Mouse (Mus musculus) E14TG2a.4 (cell line): ENCODE measurements at regions not wholly inside any gene's neighbourhood (a gene's known extent, or its start where the extent isn't known, plus 50 kb on each side); places are given as distances from the start of the nearest gene placed in this dataset.

Experiments
- H3K27me3 ChIP-seq: 2 replicates; pipeline ENCODE4 v1.6.1; 2014; ENCODE audit warnings: low read length, control low read depth; ENCODE audit not compliant: insufficient read depth
- H3K36me3 ChIP-seq: 2 replicates; pipeline ENCODE4 v1.6.1; 2014; ENCODE audit warnings: low read length, control low read depth; ENCODE audit not compliant: insufficient read depth
- H3K4me1 ChIP-seq: replicated peaks from 2 replicates; pipeline ENCODE4 v1.6.1; 2014; ENCODE audit warnings: low read depth, low read length, control low read depth
- H3K4me3 ChIP-seq: replicated peaks from 2 replicates; pipeline ENCODE4 v1.5.1; 2014; ENCODE audit warnings: mild to moderate bottlenecking, low read length
- H3K9me3 ChIP-seq: 2 replicates; pipeline ENCODE4 v1.6.1; 2014; ENCODE audit warnings: low read length, control low read depth
- CTCF ChIP-seq: conservative IDR thresholded peaks from 2 replicates; pipeline ENCODE4 v1.5.1; 2014; ENCODE audit warnings: low read length
- NANOG ChIP-seq: IDR thresholded peaks from 2 replicates; pipeline ENCODE4 v1.6.1; 2014; ENCODE audit warnings: borderline replicate concordance, low read length, mixed read lengths
- POU5F1 ChIP-seq: IDR thresholded peaks from 2 replicates; pipeline ENCODE4 v1.6.1; 2014; ENCODE audit warnings: low read length, borderline replicate concordance

- 0 out of 2 replicates have a peak, but pooled peaks cover 2% of the 10 kb centered on the region for H3K9me3 ChIP-seq
- H3K36me3 ChIP-seq = no peaks in the 10 kb centered on the region
- H3K27me3 ChIP-seq = peaks cover 10% of the 10 kb centered on the region; the same call in 1 of the 2 replicates
- peak overlapping the region; percentile 64 for H3K4me3 ChIP-seq
- TF ChIP-seq CTCF (no peak), NANOG (peak; percentile 53; the same call in 1 of the 2 replicates), POU5F1 (no peak)
- H3K4me1 ChIP-seq = peaks cover 30% of the 10 kb centered on the region
Observed at GRCm38 (mm10) chr13:111979428-111980204, 170.8 kb upstream of the Map3k1 start.

GRCm38 (mm10) chr13:111980205-111980595 is 171.4 kb upstream of the Map3k1 start:
- peaks cover 30% of the 10 kb centered on the region for H3K4me1 ChIP-seq
- no peak overlapping the region for H3K4me3 ChIP-seq
- TF ChIP-seq NANOG = no peak
- TF ChIP-seq POU5F1 = no peak
- no peak for TF ChIP-seq CTCF
- 0 out of 2 replicates have a peak, but pooled peaks cover 2% of the 10 kb centered on the region for H3K9me3 ChIP-seq
- H3K36me3 ChIP-seq = no peaks in the 10 kb centered on the region
- H3K27me3 ChIP-seq = peaks cover 11% of the 10 kb centered on the region; the same call in 1 of the 2 replicates

- 0 out of 2 replicates have a peak, but pooled peaks cover 2% of the 10 kb centered on the region for H3K9me3 ChIP-seq
- H3K27me3 ChIP-seq = peaks cover 20% of the 10 kb centered on the region
- no peaks in the 10 kb centered on the region for H3K36me3 ChIP-seq
- H3K4me3 ChIP-seq = no peak overlapping the region
- peaks cover 30% of the 10 kb centered on the region for H3K4me1 ChIP-seq
- no peak for TF ChIP-seq POU5F1
- TF ChIP-seq NANOG = no peak
- no peak for TF ChIP-seq CTCF
Observed at GRCm38 (mm10) chr13:111981103-111981502, 172.3 kb upstream of the Map3k1 start.

GRCm38 (mm10) chr13:111982796-111983460 is 174.1 kb upstream of the Map3k1 start:
- Histone ChIP-seq H3K4me1 (peaks cover 31% of the 10 kb centered on the region), H3K4me3 (no peak overlapping the region), H3K27me3 (peaks cover 36% of the 10 kb centered on the region), H3K36me3 (no peaks in the 10 kb centered on the region), H3K9me3 (no peaks in the 10 kb centered on the region)
- no peak for TF ChIP-seq POU5F1
- no peak for TF ChIP-seq NANOG
- TF ChIP-seq CTCF = no peak

GRCm38 (mm10) chr13:111984081-111984574 is 175.3 kb upstream of the Map3k1 start:
- Histone ChIP-seq H3K27me3 (peaks cover 33% of the 10 kb centered on the region), H3K4me3 (no peak overlapping the region), H3K9me3 (no peaks in the 10 kb centered on the region), H3K4me1 (peaks cover 19% of the 10 kb centered on the region), H3K36me3 (no peaks in the 10 kb centered on the region)
- TF ChIP-seq NANOG (no peak), POU5F1 (no peak), CTCF (no peak)

GRCm38 (mm10) chr13:111985406-111985805 is 176.6 kb upstream of the Map3k1 start:
- no peak for TF ChIP-seq POU5F1
- TF ChIP-seq NANOG = no peak
- no peak for TF ChIP-seq CTCF
- H3K4me3 ChIP-seq = no peak overlapping the region
- no peaks in the 10 kb centered on the region for H3K9me3 ChIP-seq
- peaks cover 6% of the 10 kb centered on the region for H3K4me1 ChIP-seq
- H3K36me3 ChIP-seq = no peaks in the 10 kb centered on the region
- peaks cover 40% of the 10 kb centered on the region for H3K27me3 ChIP-seq

- H3K27me3 ChIP-seq = peaks cover 51% of the 10 kb centered on the region
- TF ChIP-seq POU5F1 (no peak), NANOG (no peak), CTCF (no peak)
- no peaks in the 10 kb centered on the region for H3K36me3 ChIP-seq
- peaks cover 11% of the 10 kb centered on the region for H3K4me1 ChIP-seq
- H3K9me3 ChIP-seq = no peaks in the 10 kb centered on the region
- peak overlapping the region; percentile 50 for H3K4me3 ChIP-seq
Observed at GRCm38 (mm10) chr13:111986681-111987080, 177.9 kb upstream of the Map3k1 start.

GRCm38 (mm10) chr13:111987420-111987819 is 178.6 kb upstream of the Map3k1 start:
- H3K4me1 ChIP-seq = peaks cover 11% of the 10 kb centered on the region
- no peaks in the 10 kb centered on the region for H3K9me3 ChIP-seq
- no peak for TF ChIP-seq POU5F1
- no peak for TF ChIP-seq CTCF
- TF ChIP-seq NANOG = no peak
- no peaks in the 10 kb centered on the region for H3K36me3 ChIP-seq
- peaks cover 52% of the 10 kb centered on the region for H3K27me3 ChIP-seq
- no peak overlapping the region for H3K4me3 ChIP-seq
